Mouse (Mus musculus) CD4-positive, CD25-positive, alpha-beta regulatory T cell, adult 9 weeks (primary cell): Measurements from ENCODE around the gene Dmac1. TPM values are rescaled to one million over a fixed set of nuclear protein-coding genes. Genes with fewer than 3 reads are reported as not detected.

Source experiments
- polyA plus RNA-seq: library from polyadenylated mRNA; unstranded; fragments of 100-300 nt; shearing (Covaris generic); gene quantifications from one replicate; pipeline ENCODE4 v1.2.1, GENCODE M21; 2017

Dmac1 gene
- 105 TPM for polyA plus RNA-seq

GRCm38 (mm10) chr4:75278197-75279175 is at the start of gene Dmac1:
Gene Dmac1, minus strand, starts transcription at chr4:75278305.

